Mouse (Mus musculus): ENCODE results near the gene Rasl11a.

DNA sequence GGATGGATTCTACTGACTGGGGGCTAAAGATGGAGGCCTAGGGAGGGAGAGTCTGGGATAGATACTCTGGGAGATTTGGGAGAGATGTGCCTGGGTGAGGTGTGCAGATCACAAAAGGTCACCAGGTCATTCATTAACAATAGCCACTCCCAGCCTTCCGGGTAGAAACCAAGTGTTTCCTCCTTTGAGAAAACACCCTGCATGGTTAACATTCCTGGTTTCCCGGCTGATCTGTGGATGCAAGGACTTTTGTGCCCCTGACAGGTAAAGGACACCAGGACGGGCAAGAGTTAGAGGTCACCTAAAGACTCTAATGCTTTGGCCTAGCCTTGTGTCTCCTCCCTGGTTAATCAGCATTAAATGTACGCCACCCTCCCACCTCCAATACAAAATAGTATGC lies 48.0 kb downstream of the Rasl11a start:
- no peak for TF ChIP-seq CTCF (IDR thresholded peaks at IDR 0.05; ENCODE audit: control insufficient read depth, insufficient read depth, insufficient read length)
- no peak for TF ChIP-seq MAX (IDR thresholded peaks at IDR 0.05)
- TF ChIP-seq MYOG (IDR thresholded peaks at IDR 0.05; ENCODE audit: control insufficient read depth, extremely low read depth, insufficient read length): no peak
- no peak for TF ChIP-seq USF1 (IDR thresholded peaks at IDR 0.05; ENCODE audit: low read depth)
- no peak for TF ChIP-seq FOSL1 (IDR thresholded peaks at IDR 0.05; ENCODE audit: insufficient read depth, low read length, poor library complexity, severe bottlenecking)
- TF ChIP-seq MYOD1 (IDR thresholded peaks at IDR 0.05; ENCODE audit: control insufficient read depth, insufficient read length, low read depth): no peak

All from C2C12 (cell line).